Mouse (Mus musculus) c-Kit-positive CD71-negative TER-119-negative erythroid progenitor cells, embryonic 14.5 days (primary cell): Measurements from ENCODE around the gene Smim26.
"Not testable (repeated sequence)": the region's sequence is repeated elsewhere in the genome, so short reads cannot be mapped to it uniquely, and the experiment has no call there.

Experiments used
- DNase-seq: peaks from one replicate; pipeline ENCODE4 v3.0.0-alpha.2; 2013; ENCODE audit warnings: low read depth

Gene Smim26

DNA sequence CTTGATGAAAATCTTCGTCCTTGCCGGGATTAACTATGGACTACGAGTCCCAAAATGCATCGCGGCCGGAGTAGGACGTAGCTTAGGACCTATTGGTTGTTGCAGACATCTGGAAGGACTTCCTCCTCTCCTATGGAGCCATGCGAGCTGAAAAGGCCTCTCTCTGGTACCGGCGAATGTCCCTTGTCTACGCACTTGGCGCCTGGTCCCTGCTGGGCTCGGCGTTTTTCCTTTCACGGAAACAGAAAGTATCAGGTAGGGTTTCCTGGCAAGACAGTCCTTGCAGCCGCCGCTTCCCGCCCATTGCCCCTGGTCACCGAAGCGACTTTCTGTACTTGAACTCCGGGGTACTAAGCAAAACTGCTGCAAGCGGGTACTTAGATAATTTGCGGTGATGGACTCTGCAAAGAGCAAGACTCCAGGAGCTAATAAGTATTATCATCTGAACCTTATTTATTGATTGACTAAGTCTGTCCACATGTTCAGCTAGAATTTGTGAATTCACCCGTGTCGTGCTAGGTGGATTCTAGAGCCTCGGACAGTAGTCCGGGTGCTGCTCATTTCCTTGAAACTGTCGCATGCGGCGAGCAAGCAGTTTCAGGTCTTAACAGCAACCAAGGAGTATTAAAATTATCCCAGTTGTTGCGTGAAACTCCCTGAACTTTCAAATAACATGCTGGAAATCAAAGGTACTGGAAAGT is at the start of gene Smim26:
Gene Smim26 (plus strand): TSS at position 104 of the 701 bp plus-strand sequence.
- DNase-seq: peak; percentile 71

DNA sequence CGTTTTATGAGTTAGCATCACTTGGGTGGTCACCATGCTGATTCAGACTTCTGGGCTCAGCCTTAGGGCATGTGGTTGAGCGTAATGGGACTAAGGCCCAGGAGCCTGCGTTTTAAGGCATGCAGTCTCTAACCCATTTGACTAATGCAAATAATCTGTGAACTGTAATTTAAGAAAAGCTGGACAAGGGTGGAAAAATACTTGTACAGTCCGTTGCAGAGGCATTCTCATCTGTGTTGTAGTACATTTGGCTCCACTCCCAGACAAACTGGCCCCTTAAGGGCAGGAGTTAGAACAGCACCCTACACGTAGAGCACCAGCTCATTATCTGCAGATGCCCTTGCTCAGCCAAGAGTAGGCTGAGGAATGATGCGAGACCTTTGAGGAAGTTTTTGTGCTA is 49.2 kb upstream of the Smim26 start:
- DNase-seq: no peak

DNA sequence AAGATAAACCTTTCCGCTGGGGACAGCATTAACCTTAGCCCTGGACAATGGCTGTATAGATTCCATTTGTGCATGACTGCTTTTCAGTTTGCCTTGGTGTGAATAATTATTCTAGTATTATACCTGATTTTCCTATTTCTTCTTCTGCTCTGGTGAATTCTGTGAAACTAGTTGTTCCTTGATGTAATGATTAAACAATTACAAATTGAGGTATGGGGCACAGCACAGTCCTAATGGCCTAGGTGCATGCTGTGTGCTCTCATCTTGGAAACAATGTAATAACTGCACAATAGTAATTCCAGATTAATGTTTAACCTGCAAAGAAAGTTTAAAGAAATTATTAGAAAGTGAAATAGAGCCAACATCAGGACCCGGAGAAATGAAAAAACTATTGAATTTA is 48.8 kb upstream of the Smim26 start:
- DNase-seq: no peak

DNA sequence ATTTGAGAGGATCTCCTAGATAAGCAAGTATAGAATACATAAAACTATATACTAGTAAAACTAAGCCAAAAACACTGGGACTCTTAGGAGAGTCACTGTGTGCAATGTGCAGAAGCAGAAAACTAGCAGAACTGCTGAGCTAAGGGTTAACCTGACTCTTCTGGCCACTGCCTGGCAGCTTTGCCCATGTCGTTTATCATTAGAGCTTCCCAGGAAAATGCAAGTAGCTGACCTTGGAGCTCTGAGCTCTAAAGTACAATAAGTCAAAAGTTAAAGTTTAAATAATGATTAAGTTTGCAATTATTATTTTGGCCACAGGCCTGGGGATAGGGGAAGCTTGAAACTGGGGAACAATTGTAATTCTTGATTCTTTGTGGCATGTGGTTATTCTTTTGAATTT is 48.4 kb upstream of the Smim26 start:
- no peak for DNase-seq

DNA sequence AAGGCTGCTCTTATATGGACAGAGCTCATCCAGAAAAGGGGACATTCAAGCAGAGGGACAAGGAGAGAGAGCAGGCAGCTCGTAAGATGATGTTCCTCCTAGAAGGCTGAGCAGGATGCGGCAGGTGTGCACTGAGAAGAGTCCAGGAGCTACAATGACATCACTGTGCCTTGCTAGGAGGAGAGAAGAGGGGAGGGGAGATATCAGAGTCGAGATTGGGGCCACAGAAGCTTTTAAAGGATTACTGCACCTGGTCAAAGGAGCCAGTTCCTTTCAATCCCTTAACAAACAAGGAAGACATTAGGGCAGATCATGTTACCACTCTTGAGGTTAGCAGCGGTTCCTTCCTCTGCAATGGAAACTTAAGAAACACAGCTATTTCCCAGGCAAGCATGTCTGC is 46.3 kb upstream of the Smim26 start:
- DNase-seq: no peak

DNA sequence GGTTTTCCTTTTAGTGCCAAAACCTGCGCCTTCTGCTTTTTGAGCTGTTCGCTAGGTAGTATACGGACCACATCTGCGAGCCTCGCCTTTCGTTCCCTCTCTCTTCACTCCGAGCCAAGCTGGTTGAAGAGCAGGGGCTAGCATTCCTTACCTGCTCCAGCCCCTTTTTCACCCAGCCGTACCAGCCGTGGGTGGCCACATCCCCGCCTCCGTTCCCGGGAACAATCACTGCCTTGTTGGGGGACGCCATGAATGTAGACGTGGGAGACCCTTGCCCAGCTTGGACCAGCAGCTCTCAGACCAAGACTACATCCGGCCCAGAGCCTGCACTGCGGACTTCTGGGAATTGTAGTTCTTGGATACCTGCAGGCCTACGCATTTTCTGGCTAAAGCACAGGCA is 43.3 kb upstream of the Smim26 start, which contains the start of gene Rbbp9:
Gene Rbbp9 (minus strand): TSS at position 341 of the 400 bp plus-strand sequence.
- no peak for DNase-seq

DNA sequence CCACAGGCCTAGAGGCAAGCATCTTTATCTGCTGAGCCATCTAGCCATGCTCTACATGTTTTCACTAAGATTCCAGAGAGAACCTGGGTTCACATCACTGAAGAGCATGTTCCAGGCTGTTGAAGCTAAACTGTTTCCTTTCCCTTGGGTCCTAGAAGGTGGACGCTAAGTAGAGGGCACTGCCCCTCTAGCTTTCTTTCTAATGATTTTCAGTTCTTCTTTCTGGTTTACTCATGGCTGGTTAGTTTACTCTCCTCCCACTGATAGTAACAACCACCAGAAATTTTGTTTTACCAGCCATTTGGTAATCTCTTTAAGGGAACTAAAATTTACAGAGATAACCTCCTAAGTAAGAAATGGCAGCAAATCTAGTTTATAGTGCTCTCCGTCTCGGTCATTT is 39.9 kb upstream of the Smim26 start:
- DNase-seq: no peak

DNA sequence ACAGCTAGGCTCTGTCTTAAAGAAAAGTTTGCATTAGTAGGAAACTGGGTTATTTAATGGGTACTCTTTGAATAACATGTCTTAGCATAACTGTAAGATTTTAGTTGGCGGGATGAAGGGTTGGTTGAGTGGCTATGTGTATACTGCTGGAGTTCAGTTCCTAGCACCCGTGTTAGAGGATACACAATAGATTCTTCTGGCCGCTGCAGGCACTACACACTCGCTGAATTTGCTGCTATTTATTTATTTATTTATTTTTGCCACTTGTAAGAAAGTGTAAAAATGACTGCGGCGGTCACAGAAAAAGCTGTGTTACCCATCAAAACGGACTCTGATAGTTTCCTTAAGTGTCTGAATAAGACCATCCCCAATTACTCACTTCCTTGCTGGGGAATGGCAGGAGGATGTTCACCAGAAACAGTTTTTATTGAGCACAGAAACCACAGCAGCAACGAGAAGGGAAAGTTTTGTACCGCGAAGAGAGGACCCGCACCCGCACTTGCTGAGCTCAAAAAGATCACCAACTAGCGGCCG is 38.5 kb upstream of the Smim26 start:
- no peak for DNase-seq

DNA sequence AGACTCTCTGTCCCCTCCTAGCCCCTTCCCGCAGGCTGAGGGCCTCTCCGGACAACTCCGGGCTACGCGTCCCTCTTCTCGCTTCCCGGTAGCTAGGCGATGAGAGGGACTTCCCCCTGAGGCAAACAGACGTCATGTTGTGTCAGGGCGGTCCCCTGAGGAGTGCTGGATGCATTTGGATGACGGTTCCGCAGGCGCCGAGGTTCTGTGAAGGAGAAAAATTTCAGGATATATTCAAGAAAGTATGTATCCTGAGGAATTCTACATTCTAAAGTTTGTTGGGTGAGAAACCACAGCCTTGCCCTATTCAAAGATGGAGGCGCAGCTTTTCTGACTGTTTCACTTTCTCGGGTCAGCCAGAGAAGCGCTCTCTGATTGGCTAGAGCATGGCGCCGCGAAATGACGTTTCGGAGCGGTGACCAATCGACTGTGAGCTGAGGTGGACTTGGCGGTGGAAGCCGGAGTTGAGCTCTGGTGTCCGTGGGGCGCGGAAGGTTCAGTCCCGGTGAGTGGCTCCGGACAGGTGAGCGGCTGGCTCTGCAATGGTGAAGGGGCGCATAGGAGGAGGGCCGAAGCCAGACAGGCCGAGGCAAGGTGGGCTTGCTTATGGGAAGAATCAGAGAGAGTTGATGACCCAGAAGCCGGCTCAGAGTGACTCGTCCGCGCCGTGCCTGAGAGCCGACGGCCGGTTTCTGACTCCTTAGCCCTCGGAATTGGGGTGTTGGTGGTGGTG is 37.9 kb upstream of the Smim26 start, which contains the start of gene Sec23b:
Gene Sec23b (plus strand): TSS at position 410 of the 733 bp plus-strand sequence.
- DNase-seq: peak; percentile 93

DNA sequence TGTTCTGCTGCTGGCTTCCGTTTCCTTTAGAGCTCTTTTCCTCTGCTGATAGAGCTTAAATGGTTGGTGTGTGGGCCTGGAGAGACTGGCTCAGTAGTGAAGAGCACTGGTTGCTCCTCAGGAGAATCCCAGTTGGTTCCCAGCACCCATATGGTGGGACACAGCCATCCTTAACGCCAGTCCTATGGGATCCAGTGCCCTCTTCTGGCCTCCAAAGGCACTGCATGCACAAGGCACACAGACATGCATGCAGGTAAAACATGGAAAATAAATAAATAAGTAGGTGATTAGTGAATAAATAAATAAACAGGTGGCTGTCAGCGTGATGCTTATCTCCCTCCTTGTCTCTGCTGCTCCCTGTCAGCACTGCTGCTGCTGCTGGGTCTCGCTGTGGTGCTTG is 5.1 kb upstream of the Smim26 start:
- no peak for DNase-seq

DNA sequence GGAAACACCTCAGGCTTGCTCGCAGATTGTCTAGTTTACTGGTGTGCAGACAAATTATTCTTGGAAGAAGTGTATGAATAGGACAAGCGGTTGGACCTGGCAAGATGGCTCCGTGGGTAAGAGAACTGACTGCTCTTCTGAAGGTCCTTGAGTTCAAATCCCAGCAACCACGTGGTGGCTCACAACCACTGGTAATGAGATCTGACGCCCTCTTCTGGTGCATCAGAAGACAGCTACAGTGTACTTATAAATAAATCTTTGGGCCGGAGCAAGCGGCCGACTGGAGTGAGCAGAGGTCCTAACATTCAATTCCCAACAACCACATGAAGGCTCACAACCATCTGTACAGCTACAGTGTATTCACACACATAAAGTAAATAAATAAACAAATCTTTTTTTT is 818 bp upstream of the Smim26 start:
- not testable (repeated sequence) for DNase-seq

DNA sequence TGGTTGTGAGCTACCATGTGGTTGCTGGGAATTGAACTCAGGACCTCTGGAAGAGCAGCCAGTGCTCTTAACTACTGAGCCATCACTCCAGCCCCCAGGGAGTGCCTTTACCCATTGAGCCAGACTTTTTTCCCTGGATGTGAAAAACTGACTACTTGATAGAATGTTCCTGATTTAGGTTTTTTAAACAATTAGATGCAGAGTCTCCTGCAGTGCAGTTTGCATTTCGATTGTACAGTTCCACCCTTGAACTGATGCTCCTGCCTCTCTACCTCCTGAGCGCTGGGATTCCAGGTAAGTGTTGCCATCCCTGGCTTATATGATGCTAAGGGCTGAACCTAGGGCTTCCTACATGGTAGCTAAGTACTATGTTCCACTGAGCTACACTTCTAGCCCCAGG is 4.2 kb downstream of the Smim26 start:
- no peak for DNase-seq

DNA sequence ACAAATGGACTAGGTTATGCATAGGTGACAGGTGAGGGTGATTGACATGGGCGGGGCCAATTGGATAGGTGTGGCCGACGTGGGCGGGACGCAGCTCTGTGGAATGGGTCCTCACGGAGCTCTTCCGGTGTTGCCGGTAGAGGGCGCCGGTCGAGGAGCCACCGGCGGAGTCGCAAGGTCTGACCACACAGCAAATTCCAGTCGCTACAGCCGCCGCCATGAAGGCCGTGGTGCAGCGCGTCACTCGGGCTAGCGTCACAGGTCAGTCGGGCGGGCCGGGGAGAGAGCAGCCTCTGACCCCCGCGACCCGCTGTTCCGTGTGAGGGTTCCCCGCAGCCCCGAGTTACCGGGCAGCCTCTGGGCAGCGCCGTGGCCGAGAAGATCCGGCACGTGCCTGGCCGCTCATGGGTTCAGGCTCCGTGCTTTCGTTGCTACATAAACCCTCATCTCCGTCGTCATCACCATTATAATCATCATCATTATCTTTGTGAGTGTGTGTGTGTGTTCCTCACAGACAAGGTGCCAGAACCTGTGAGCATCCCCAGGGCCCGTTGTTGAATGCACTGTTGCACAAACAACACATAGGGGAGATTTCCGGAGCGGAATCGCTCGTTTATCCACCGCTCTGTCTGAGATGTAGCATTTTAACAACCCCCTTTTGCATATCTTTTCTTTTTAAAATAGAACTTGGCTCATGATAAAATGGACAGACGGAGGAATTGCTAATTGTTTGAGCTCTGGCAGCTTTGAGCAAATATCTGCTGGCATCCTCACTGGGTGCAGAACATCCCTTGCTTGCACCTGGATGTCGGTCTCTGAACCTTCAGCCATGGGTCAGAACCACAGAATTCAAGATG is 6.2 kb downstream of the Smim26 start, which contains the start of gene Dtd1:
Gene Dtd1 (plus strand): TSS at position 67 of the 857 bp plus-strand sequence.
- DNase-seq: peak; percentile 70

DNA sequence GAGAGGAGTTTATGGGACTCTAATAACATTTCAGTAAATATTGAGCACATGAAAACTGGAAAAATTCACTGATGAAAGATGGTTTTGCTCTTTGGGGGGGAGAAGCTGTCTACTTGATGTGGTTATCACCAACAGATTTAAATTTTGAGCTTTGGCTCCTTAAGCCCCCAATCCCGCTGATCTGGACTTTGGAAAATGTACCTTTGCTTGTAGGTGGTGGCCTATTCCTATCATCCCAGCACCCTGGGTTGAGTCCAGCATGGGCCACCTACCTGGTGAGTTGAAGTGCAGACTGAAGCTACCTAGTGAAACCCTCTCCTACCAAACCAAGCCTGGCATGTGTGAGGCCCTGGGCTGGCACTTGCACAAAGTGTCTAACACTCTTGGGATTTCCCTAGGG is 7.7 kb downstream of the Smim26 start:
- DNase-seq: no peak

DNA sequence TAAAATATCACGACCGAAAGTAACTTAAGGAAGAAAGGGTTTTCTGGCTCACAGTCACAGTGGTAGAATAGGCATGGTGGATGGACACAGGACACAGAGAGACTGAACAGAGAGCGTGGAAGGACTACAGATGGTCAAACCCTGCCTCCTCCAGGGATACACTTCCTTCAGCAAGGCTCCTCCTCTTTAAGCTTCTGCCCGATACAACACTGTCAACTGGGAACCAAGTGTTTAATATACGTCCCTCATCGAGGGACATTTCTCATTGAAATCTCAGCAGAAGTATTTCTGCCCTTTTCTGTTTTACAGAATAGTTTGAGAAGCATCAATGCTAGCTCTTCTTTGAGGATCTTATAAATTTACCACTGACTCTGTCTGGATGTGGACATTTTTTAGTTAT is 20.1 kb downstream of the Smim26 start:
- no peak for DNase-seq

DNA sequence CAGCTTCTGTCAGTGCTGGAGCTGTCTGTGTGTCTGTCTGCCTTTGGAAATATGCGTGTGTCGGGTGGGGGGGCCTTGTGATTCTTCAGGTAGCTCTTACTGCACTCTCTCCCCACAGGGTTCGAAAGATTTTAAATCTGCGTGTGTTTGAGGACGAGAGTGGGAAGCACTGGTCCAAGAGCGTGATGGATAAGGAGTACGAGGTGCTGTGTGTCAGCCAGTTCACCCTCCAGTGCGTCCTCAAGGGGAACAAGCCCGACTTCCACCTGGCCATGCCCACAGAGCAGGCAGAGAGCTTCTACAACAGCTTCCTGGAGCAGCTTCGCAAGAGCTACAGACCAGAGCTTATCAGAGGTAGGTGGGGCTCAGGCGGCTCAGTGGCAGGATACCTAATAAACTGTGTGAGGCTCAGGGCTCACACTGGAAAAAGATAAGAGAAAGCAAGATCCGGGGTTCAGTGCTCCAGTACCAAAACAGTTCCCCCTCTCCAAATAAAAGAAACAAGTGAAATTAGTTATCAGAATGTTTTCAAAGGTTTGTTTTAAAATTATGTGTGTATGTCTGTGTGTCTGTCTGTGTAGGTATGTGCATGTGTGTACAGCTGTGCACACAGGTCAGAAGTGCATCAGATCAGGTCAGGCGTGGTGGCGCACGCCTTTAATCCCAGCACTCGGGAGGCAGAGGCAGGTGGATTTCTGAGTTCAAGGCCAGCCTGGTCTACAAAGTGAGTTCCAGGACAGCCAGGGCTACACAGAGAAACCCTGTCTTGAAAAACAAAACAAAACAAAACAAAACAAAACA is 23.4 kb downstream of the Smim26 start:
- no peak for DNase-seq

DNA sequence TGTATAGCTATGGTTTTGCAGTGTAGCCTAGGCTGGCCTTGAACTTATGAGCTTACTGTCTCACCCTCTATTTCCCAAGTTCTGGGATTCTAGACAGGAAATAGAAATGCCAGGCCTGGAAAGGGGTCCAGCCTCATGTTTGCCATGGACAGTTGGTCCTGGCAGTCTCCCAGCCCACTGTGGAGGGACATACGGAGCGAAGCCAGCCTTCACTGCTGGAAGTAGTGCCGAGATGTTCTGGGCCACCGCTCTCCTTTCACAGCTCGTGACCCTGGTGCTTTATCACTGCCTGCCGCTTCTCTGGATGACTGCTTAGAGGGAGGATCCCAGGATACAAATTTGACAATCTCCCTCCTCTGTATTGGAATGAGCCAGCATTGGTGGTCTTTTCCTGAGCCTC is 27.6 kb downstream of the Smim26 start:
- no peak for DNase-seq

DNA sequence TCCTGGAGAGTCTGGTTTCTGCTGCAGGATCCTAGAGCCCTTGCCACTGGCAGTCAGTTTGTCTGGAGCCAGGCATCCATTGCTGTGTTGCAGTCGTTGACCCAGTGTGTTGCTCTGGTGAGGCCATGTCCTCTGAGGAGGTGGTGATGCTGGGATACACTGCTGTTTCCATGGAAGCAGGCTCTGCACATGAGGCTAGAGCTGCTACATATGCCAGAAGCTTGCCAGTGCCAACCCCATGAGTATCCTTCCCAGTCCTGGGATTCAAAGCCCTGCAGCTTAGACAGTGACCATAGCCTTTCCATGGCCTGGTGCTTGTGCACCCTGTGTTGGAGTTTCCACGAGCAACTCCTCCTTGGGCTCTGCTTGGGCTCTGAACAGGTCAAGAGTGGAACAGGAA is 39.7 kb downstream of the Smim26 start:
- DNase-seq: no peak

DNA sequence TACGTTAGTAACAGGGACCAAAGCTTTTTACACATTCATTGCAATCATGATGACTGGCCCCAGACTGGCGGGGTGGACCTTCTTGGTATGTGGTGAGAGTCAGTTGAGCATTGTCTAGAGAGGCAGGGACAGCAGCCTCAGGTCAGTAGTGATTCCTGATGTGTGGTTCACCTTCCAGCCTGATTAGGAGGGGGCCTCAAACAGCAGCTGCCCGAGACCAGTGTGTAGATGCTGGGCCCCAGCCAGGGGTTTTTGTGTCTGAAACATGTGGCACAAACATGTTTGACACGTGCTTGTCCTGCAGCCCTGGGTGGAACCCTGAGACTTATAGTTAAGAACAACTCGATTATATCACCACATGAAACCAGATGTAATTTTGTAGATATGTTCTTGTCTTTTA is 40.4 kb downstream of the Smim26 start:
- no peak for DNase-seq

DNA sequence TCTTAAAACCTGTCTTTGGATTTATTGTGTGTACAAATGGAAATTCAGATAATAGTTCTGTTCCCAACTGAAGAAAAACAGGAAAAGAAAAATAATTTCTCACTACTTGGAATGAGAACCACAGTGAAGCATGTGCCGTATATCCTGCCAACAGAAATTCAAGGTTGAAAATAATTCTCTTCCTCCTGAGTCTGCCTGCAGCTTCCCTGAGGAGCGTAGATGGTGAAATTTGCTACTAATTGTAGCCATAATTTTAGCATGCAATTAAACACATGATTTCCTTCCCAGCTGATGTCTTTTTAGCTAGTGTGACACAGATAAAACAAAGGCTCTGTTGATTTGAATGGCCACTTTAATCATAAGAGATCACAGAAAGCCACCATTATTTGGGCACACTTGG is 40.9 kb downstream of the Smim26 start:
- no peak for DNase-seq

DNA sequence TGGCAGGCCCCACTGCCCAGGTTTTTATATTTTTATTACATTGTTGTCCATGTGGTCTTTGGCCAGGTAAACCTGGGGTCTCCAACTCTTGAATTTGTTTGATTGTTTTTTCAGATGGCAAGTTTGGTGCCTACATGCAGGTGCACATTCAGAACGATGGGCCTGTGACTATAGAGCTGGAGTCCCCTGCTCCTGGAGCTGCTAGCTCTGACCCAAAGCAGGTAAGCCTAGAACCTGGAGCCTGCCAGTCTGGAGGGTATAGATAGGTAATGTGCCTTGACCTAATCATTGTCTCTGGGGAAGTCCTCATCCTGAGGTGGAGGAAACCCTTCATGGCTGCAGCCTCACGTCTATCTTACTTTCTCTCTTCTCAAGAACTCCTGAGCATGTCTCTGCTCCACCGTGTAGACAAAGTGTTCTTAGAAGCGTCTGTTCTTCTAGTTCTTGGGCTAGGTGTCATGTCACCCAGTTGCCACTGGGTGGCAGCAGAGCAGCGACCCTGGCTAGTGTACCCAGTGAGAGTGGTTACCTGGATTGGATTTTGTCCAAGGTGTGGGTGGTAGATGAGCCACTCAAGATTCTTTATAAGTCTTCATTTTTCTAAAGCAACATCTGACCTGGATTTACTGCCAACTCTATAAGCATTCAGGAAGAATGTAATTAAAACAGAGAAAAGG is 41.9 kb downstream of the Smim26 start:
- DNase-seq: peak; percentile 33
